Mouse (Mus musculus): ENCODE data around the gene Adarb1.

DNA sequence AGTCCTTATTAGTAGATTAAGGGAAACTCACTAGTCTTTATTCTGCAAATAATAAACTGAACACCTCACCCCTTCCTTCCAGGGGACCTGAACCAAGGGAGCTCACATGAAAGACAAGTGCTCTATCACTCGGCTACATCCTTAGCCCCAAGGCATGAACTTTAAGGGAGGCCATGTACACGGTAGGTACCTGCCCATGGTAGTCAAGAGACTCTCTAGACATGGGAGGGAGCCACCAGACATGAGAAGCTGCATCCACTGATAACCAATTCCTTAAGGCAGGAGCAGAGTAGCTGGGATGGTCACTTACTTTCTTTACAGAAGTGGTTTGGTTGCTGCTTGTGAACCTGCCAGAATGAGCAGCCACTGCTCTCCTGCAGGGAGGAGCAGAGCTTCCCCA is 118.9 kb downstream of the Adarb1 start:
- no peak for TF ChIP-seq CTCF (IDR thresholded peaks at IDR 0.05; ENCODE audit: borderline replicate concordance, insufficient read depth, low read depth, low read length)
- TF ChIP-seq POLR2A (IDR thresholded peaks at IDR 0.05; ENCODE audit: borderline replicate concordance, insufficient read depth, low read length): no peak
